Mouse (Mus musculus) intestine, embryonic 16.5 days (tissue): ENCODE measurements around the gene Sema4a. TPM values are rescaled to one million over a fixed set of nuclear protein-coding genes. Genes with fewer than 3 reads are reported as not detected.
A peak's percentile ranks its signal among the peaks of the same experiment; 100 is the strongest.

Experiments used
- ATAC-seq: fragments of 200-750 bp; cut with Nextera tagmentation; 2 replicates; pipeline ENCODE4 v1.8.0; 2017; ENCODE audit warnings: moderate TSS enrichment, moderate library complexity
- H3K27ac ChIP-seq: fragments of 300-500 bp; sonication (generic); 2 replicates; pipeline ENCODE4 v1.5.1; 2014; ENCODE audit warnings: mild to moderate bottlenecking, low read length
- H3K27me3 ChIP-seq: fragments of 300-500 bp; sonication (generic); replicated peaks from 2 replicates; pipeline ENCODE4 v1.6.1; 2014; ENCODE audit warnings: low read length, control low read depth, mixed read lengths; ENCODE audit not compliant: control insufficient read depth, insufficient read depth
- H3K36me3 ChIP-seq: fragments of 300-500 bp; sonication (generic); 2 replicates; pipeline ENCODE4 v1.6.1; 2014; ENCODE audit warnings: low read length, control low read depth; ENCODE audit not compliant: control insufficient read depth, insufficient read depth
- H3K4me1 ChIP-seq: fragments of 300-500 bp; sonication (generic); 2 replicates; pipeline ENCODE4 v1.6.1; 2014; ENCODE audit warnings: low read length, control low read depth, mixed read lengths; ENCODE audit not compliant: control insufficient read depth, insufficient read depth
- H3K4me2 ChIP-seq: fragments of 300-500 bp; sonication (generic); 2 replicates; pipeline ENCODE4 v1.6.1; 2014; ENCODE audit warnings: low read depth, low read length, control low read depth
- H3K4me3 ChIP-seq: fragments of 300-500 bp; sonication (generic); 2 replicates; pipeline ENCODE4 v1.5.1; 2014; ENCODE audit warnings: mild to moderate bottlenecking, low read length
- H3K9ac ChIP-seq: fragments of 300-500 bp; sonication (generic); 2 replicates; pipeline ENCODE4 v1.6.1; 2014; ENCODE audit warnings: low read depth, low read length
- H3K9me3 ChIP-seq: fragments of 300-500 bp; sonication (generic); 2 replicates; pipeline ENCODE4 v1.6.1; 2016; ENCODE audit warnings: low read length, control low read depth; ENCODE audit not compliant: control insufficient read depth
- WGBS: fragments of 180-500 bp; shearing (Covaris S2); extraction: QIAGEN DNeasy Blood & Tissue Kit; methylation state at CpG from one replicate; pipeline ENCODE4 v1.1.7; 2014; 5-methylcytosine and 5-hydroxymethylcytosine counted together
- polyA plus RNA-seq: library from polyadenylated mRNA; unstranded; fragments of >200 nt; fragmentation: Nextera tagmentation; extraction: Ambion mirVana; gene quantifications from 2 replicates; pipeline ENCODE4 v1.2.1, GENCODE M21; 2015

Gene Sema4a
- polyA plus RNA-seq, 1 experiment from 2014 or later = 60.9 TPM

- Histone ChIP-seq H3K27ac (peak overlapping the region; percentile 82), H3K4me1 (peaks cover 24% of the 10 kb centered on the region), H3K9me3 (no peaks in the 10 kb centered on the region), H3K36me3 (no peaks in the 10 kb centered on the region), H3K4me3 (peak overlapping the region; percentile 76), H3K4me2 (peak overlapping the region; percentile 93), H3K27me3 (no peaks in the 10 kb centered on the region), H3K9ac (peak overlapping the region; percentile 88)
- WGBS = 21% methylated on average over 11 of the region's 11 CpGs
- ATAC-seq = peak; percentile 11; the same call in 1 of the 2 replicates
Measured at GRCm38 (mm10) chr3:88502031-88502571, 41.1 kb upstream of the Sema4a start.

- H3K9ac ChIP-seq = peak overlapping the region; percentile 88
- WGBS = 52% methylated on average over 6 of the region's 6 CpGs
- H3K4me3 ChIP-seq = peak overlapping the region; percentile 76
- ATAC-seq = no peak
- peak overlapping the region; percentile 93 for H3K4me2 ChIP-seq
- no peaks in the 10 kb centered on the region for H3K36me3 ChIP-seq
- peaks cover 27% of the 10 kb centered on the region for H3K4me1 ChIP-seq
- no peaks in the 10 kb centered on the region for H3K9me3 ChIP-seq
- H3K27me3 ChIP-seq = no peaks in the 10 kb centered on the region
- peak overlapping the region; percentile 82 for H3K27ac ChIP-seq
Measured at GRCm38 (mm10) chr3:88501366-88502030, 40.5 kb upstream of the Sema4a start.

- peaks cover 30% of the 10 kb centered on the region for H3K4me1 ChIP-seq
- H3K27ac ChIP-seq = no peak overlapping the region
- no peak for ATAC-seq
- no peaks in the 10 kb centered on the region for H3K36me3 ChIP-seq
- H3K4me2 ChIP-seq = peak overlapping the region; percentile 93
- H3K9me3 ChIP-seq = no peaks in the 10 kb centered on the region
- WGBS = 37% methylated on average over 4 of the region's 4 CpGs
- H3K27me3 ChIP-seq = no peaks in the 10 kb centered on the region
- H3K9ac ChIP-seq = peak overlapping the region; percentile 25; the same call in 1 of the 2 replicates
- peak overlapping the region; percentile 15 for H3K4me3 ChIP-seq
Measured at GRCm38 (mm10) chr3:88500655-88501365, 39.8 kb upstream of the Sema4a start.

GRCm38 (mm10) chr3:88500087-88500486, 39.1 kb upstream of the Sema4a start:
- WGBS = 82% methylated on average over 7 of the region's 7 CpGs
- H3K4me3 ChIP-seq = no peak overlapping the region

GRCm38 (mm10) chr3:88499580-88499979, 38.6 kb upstream of the Sema4a start:
- Histone ChIP-seq H3K27me3 (no peaks in the 10 kb centered on the region), H3K4me3 (no peak overlapping the region), H3K9ac (no peak overlapping the region), H3K27ac (no peak overlapping the region), H3K4me1 (peaks cover 38% of the 10 kb centered on the region), H3K9me3 (no peaks in the 10 kb centered on the region), H3K4me2 (no peak overlapping the region), H3K36me3 (no peaks in the 10 kb centered on the region)
- ATAC-seq = no peak
- WGBS = 77% methylated on average over 4 of the region's 4 CpGs

More at GRCm38 (mm10) chr3:88500087-88500486, 39.1 kb upstream of the Sema4a start:
- H3K27ac ChIP-seq = no peak overlapping the region
- no peaks in the 10 kb centered on the region for H3K27me3 ChIP-seq
- H3K4me1 ChIP-seq = peaks cover 33% of the 10 kb centered on the region
- H3K4me2 ChIP-seq = no peak overlapping the region
- H3K9ac ChIP-seq = no peak overlapping the region
- H3K36me3 ChIP-seq = no peaks in the 10 kb centered on the region
- H3K9me3 ChIP-seq = no peaks in the 10 kb centered on the region
- ATAC-seq = no peak

GRCm38 (mm10) chr3:88495741-88496415, 34.9 kb upstream of the Sema4a start:
- Histone ChIP-seq H3K9me3 (no peaks in the 10 kb centered on the region), H3K4me1 (peaks cover 47% of the 10 kb centered on the region), H3K36me3 (no peaks in the 10 kb centered on the region), H3K4me2 (no peak overlapping the region), H3K9ac (peak overlapping the region; percentile 35; the same call in 1 of the 2 replicates), H3K4me3 (no peak overlapping the region), H3K27me3 (no peaks in the 10 kb centered on the region), H3K27ac (no peak overlapping the region; the same call in 1 of the 2 replicates)
- no peak for ATAC-seq
- 78% methylated on average over 10 of the region's 10 CpGs for WGBS

GRCm38 (mm10) chr3:88494836-88495628, 34.0 kb upstream of the Sema4a start:
- peaks cover 50% of the 10 kb centered on the region for H3K4me1 ChIP-seq
- H3K4me2 ChIP-seq = no peak overlapping the region
- H3K9ac ChIP-seq = peak overlapping the region; percentile 38
- no peaks in the 10 kb centered on the region for H3K27me3 ChIP-seq
- H3K9me3 ChIP-seq = no peaks in the 10 kb centered on the region
- H3K4me3 ChIP-seq = no peak overlapping the region
- WGBS = 49% methylated on average over 9 of the region's 9 CpGs
- no peaks in the 10 kb centered on the region for H3K36me3 ChIP-seq
- ATAC-seq = no peak
- peak overlapping the region; percentile 65 for H3K27ac ChIP-seq

- no peak for ATAC-seq
- 0 out of 2 replicates have a peak overlapping the region, but pooled peaks have one; percentile 76 for H3K9ac ChIP-seq
- H3K27ac ChIP-seq = peak overlapping the region; percentile 91
- H3K36me3 ChIP-seq = no peaks in the 10 kb centered on the region
- H3K9me3 ChIP-seq = no peaks in the 10 kb centered on the region
- peak overlapping the region; percentile 87; the same call in 1 of the 2 replicates for H3K4me2 ChIP-seq
- H3K4me1 ChIP-seq = peaks cover 57% of the 10 kb centered on the region
- no peaks in the 10 kb centered on the region for H3K27me3 ChIP-seq
- WGBS = 72% methylated on average over 11 of the region's 11 CpGs
- no peak overlapping the region for H3K4me3 ChIP-seq
Measured at GRCm38 (mm10) chr3:88493706-88494582, 33.0 kb upstream of the Sema4a start.
